Mouse (Mus musculus) CH12.LX (cell line): Measurements from ENCODE around the gene Top3a.

ENCODE experiments used
- BHLHE40 ChIP-seq: IDR thresholded peaks from 2 replicates; pipeline ENCODE4 v1.6.1; 2011; ENCODE audit warnings: mild to moderate bottlenecking, low read depth, low read length, improper control_type of control experiment
- CHD1 ChIP-seq: IDR thresholded peaks from 2 replicates; pipeline ENCODE4 v1.6.1; 2012; ENCODE audit warnings: low read depth, low read length, improper control_type of control experiment, inconsistent platforms
- CTCF ChIP-seq, 2 experiments: IDR thresholded peaks in 1 of 2; conservative IDR thresholded peaks in 1 of 2; 2 replicates each; pipeline ENCODE4 v1.5.1; 2011 to 2012; ENCODE audit warnings: low read depth in 2 of 2, low read length in 2 of 2, improper control_type of control experiment in 1 of 2, inconsistent platforms in 1 of 2, mild to moderate bottlenecking in 1 of 2, moderate library complexity in 1 of 2
- EP300 ChIP-seq: IDR thresholded peaks from 2 replicates; pipeline ENCODE4 v1.6.1; 2011; ENCODE audit warnings: low read length, improper control_type of control experiment
- HCFC1 ChIP-seq: IDR thresholded peaks from 2 replicates; pipeline ENCODE4 v1.6.1; 2012; ENCODE audit warnings: low read depth, mild to moderate bottlenecking, inconsistent platforms, low read length, improper control_type of control experiment
- KAT2A ChIP-seq: IDR thresholded peaks from 2 replicates; pipeline ENCODE4 v1.6.1; 2012; ENCODE audit warnings: low read length, improper control_type of control experiment, inconsistent platforms; ENCODE audit not compliant: insufficient replicate concordance
- MXI1 ChIP-seq: IDR thresholded peaks from 2 replicates; pipeline ENCODE4 v1.6.1; 2011; ENCODE audit warnings: mild to moderate bottlenecking, low read depth, low read length, improper control_type of control experiment
- POLR2A ChIP-seq: IDR thresholded peaks from 2 replicates; pipeline ENCODE4 v1.6.1; 2011; ENCODE audit warnings: low read depth, mild to moderate bottlenecking, improper control_type of control experiment, low read length
- SIN3A ChIP-seq: IDR thresholded peaks from 2 replicates; pipeline ENCODE4 v1.6.1; 2012; ENCODE audit warnings: low read length, improper control_type of control experiment, inconsistent platforms
- ZMIZ1 ChIP-seq: IDR thresholded peaks from 2 replicates; pipeline ENCODE4 v1.6.1; 2012; ENCODE audit warnings: low read depth, mild to moderate bottlenecking, inconsistent platforms, low read length, improper control_type of control experiment

DNA sequence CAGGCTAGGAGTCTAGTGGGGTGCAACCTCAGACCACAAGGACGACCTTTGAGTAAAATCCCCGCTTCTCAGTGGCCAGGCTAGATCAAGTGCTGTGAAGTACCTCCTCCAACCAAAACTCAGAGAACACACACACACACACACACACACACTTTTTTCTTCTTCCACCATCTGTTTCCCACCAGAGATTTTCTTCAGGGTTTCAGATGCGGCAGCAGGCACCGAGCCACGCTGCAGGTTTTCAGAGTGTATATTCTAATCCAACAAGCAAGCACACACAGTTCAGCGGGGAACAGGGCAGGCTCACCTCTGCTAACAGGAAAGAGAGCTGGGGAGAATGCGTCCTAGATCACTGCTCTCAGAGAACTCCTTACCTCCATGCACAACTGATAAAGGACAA lies 21.6 kb downstream of the Top3a start:
- TF ChIP-seq CTCF (conservative IDR thresholded peaks at IDR 0.05 in 1 of 2, IDR thresholded peaks at IDR 0.05 in 1 of 2; ENCODE audit: low read depth in 2 of 2, low read length in 2 of 2): no peak
- TF ChIP-seq POLR2A: no peak
- no peak for TF ChIP-seq ZMIZ1
- no peak for TF ChIP-seq EP300
- no peak for TF ChIP-seq KAT2A
- TF ChIP-seq MXI1: no peak
- no peak for TF ChIP-seq BHLHE40
- no peak for TF ChIP-seq HCFC1
- no peak for TF ChIP-seq CHD1
- TF ChIP-seq SIN3A: no peak
